Mouse (Mus musculus) kidney, postnatal 10 days (tissue): ENCODE measurements around the gene Rabl6.
"Not testable (repeated sequence)": the region's sequence is repeated elsewhere in the genome, so short reads cannot be mapped to it uniquely, and the experiment has no call there.

Experiments
- DNase-seq: peaks from one replicate; pipeline ENCODE4 v3.0.0; 2021; ENCODE audit warnings: mixed read lengths

Gene Rabl6

DNA sequence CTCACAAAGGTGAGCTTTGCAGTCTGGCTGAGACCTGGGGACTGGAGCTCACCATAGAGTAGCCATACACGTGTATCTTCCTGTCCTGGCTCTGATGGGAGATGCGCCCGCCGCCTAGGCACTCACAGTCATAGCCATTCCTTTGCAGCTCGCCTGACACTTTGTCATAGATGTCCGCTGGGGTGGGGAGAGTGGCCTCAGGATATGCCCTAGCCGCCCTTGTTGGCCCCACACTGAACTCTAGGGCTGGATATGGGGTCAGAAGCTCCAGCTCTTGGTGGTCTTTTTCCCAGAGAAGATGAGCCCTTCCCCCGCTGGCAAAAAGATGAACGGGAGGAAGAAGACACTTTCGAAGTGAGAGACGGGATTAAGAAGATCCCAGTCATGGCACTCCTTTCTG is 34.2 kb downstream of the Rabl6 start:
- peak; percentile 39 for DNase-seq

DNA sequence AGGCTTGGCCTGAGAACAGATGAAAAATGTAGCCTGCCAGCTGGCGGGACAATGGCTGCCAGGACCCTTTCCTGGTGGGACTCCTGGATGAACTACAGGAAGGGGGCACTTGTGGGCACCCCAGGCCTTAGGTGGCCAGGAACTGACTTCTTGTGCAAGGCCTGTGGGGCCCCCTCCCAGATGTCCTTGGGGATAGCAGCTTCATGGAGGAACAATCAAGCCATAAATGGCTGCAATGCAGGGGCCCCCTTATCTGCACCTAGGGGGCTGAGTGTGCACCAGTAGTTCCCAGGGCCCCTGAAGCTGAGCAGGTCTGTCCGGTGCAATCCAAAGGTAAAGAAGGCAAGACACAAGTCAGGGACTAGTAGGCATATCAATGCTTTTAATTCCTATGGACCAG is 35.3 kb downstream of the Rabl6 start:
- no peak for DNase-seq

DNA sequence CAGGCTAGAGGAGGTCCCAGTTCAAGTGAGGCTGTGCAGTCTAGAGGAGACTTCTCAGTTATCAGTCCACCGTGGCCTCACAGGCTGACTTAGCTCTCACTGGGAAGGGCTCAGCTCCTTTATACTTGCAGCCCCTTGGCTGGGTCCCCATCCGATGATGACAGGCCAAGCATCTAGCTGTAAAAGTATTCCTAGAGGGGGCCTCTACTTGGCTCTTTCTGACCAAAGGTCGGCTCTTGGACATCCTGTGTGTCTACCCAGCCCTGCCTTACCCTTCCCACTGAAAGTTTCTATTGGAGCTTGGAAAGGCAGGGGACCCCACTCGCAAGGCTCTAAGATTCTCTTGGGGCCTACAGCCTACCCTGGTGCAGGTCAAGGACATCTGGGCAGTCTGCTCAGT is 37.1 kb downstream of the Rabl6 start:
- DNase-seq: no peak

GRCm38 (mm10) chr2:25569323-25569722 is 39.0 kb downstream of the Rabl6 start:
- DNase-seq: no peak

DNA sequence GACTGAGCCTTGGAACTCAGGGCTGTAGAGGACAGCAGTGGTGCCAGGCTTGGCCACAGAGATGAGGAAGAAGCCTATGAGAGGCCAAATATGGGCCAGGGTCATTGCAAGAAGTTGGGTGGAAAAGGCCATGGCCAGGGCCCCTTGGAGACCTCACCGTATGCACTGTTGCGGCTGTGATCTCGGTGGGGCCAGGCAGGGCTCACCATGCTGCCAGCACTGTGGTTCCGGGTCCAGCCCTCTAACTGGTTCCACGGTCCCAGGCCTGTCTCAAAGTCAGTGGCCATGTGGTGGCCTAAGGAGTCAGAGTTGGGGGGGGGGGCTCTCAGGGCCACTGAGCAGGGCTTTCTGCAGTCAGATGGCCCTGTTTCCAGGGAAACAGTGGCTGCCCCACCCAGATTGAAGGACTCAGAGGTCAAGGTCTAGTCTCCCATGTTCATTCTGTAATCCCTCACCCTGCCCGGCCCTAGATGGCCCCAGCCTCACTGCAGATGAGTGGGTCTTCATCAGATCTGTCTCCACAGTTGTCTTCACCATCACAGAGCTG is 39.8 kb downstream of the Rabl6 start:
- peak; percentile 9 for DNase-seq

DNA sequence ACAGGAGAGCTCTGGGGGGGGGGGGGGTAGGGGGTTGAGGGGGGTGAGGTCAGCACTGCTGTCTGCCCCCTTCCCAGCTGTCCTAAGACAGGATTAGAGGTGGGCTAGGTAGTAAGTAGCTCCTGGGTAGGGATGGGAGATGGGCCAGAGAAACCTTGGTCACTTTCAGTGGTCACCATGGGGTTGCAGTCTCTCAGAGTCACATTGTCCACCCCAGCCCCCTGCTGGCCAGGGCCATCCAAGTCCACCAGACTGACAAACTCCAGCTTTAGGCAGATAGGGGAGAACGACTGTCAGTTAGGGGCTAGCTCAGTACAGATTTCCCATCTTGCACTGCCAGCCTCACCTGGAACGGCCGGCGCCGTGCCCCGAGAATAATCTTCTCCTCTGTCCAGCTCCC is 41.8 kb downstream of the Rabl6 start:
- peak; percentile 42 for DNase-seq

- DNase-seq: no peak
These were observed 42.6 kb downstream of the Rabl6 start for GRCm38 (mm10) chr2:25565741-25566140.

DNA sequence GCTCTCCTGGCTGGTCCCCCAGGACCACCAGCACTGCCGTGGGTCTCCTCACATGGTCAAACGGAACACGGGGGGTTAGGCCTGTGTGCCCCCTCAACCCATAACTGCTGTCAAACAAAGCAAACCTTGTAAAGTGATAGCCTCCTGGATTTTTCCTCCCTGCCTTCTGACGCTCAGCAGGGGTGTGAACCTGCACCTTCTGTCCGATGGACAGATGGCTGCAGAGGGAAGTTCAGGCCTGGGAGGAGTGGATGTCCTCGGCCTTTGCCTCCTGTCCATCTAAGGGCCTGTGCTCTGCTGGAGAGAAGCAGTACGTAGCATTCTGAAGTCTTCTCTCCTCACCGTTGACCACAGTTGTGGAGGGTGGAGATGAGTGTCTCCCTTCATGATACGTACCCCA is 46.4 kb downstream of the Rabl6 start:
- DNase-seq: no peak

- DNase-seq: no peak
These were observed 47.8 kb downstream of the Rabl6 start for GRCm38 (mm10) chr2:25560551-25560950.

DNA sequence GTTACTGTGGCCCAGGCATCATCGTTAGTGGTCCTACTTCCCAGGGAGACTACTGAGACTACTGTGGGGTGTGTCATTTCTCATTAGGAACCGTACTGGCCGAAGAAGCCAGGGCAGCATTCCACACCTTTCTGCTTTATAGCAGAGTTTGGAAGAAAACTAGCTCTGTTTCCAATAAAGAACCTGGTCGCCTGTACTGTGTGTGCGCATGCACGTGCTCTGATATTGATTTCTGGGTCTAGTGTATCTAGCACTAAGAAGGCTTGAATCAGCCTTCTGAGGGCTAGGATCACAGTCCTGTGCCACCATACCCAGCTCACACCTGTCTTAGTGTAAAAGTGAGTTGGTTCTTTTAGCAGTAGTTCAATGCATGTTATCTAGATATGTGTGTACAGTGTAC is 49.5 kb downstream of the Rabl6 start:
- DNase-seq: no peak

- DNase-seq: no peak
These were observed 50.4 kb downstream of the Rabl6 start for GRCm38 (mm10) chr2:25557964-25558360.

DNA sequence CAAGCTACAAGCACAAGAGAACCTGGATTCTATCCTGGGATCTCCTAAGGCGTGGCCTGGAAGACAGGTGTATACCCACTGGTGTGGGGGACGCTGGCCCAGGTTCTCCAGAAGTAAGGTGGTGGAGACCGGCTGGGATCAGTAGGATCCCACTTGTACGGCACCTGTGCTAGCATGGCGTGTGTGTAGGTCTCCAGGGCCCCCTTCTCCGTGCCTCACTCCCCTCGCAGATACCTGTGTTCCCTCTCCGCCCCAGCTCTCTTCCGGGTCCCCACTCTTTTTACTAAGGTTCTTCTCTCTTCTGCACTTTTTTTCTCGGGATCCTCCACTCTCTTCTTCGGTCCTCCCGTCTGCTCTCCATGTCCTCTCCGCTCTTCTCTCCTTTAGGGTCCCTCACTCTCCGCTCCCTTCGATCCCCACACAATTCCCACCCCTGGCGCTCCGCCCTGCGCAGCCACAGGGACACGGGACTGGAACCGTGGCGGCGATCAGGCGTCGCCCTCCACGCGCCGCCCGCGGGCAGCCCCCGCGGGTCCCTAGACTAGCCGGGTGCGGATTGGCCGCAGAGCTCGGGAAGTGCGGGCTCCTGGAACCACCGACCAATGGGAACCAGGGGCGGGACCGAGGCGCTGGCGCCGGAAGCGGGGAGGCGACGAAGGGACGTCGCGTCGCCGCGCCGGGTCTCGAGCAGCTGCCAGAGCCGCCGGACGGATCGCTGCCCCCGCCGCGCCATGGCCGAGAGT is 50.9 kb downstream of the Rabl6 start, which contains the start of gene Edf1:
Edf1 (plus strand) TSS at position 627 of the 743 bp plus-strand sequence.
- DNase-seq: peak; percentile 97

DNA sequence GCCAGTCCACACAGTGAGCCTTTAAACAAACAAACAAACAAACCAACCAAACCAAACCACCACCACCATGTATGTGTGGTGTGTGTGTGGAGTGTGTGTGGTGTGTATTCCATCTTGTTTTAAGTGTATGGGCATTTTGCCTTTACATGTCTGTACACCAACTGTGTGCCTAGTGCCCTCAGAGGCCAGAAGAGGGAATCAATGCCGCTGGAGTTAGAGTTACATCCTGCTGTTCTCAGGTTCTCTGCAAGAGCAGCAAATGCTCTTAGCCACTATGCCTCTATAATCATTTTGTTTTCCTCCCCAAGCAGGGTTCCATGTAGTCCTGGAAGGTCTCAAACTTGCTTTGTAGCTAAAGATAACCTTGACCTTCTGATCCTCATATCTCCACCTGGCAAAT is 52.0 kb downstream of the Rabl6 start:
- DNase-seq: no peak

DNA sequence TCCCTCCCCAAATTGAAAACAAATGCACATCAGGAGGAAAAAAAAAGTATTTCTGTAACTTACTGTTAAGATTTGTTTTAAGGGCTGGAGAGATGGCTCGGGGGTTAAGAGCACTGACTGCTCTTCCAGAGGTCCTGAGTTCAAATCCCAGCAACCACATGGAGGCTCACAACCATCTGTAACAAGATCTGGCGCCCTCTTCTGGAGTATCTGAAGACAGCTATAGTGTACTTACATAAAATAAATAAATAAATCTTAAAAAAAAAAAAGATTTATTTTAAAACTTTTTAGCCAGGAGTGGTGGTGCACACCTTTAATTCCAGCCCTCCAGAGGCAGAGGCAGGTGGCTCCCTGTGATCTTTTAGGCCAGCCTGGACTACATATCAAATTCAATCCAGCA is 52.8 kb downstream of the Rabl6 start:
- DNase-seq: not testable (repeated sequence)

- not testable (repeated sequence) for DNase-seq
These were observed 55.0 kb downstream of the Rabl6 start for GRCm38 (mm10) chr2:25553171-25553786.

DNA sequence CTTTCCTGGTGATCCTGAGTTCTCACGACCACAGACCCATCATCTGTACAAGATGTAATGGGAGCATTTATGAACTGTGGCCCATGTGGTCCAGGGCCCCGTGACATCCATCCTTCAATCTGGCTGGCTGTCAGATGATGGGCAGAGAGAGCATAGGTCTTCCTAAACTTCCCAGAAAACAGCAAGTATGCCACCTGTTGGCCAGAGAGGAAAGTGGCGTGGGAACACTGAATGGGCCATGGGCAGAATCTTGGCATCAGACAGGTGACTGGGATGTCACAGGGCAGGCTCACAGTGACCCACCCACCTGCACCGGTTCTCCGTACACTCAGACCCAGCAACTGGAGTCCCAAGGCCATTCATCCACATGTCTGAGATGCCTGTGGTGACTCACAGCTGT is 57.1 kb downstream of the Rabl6 start:
- DNase-seq: peak; percentile 73

DNA sequence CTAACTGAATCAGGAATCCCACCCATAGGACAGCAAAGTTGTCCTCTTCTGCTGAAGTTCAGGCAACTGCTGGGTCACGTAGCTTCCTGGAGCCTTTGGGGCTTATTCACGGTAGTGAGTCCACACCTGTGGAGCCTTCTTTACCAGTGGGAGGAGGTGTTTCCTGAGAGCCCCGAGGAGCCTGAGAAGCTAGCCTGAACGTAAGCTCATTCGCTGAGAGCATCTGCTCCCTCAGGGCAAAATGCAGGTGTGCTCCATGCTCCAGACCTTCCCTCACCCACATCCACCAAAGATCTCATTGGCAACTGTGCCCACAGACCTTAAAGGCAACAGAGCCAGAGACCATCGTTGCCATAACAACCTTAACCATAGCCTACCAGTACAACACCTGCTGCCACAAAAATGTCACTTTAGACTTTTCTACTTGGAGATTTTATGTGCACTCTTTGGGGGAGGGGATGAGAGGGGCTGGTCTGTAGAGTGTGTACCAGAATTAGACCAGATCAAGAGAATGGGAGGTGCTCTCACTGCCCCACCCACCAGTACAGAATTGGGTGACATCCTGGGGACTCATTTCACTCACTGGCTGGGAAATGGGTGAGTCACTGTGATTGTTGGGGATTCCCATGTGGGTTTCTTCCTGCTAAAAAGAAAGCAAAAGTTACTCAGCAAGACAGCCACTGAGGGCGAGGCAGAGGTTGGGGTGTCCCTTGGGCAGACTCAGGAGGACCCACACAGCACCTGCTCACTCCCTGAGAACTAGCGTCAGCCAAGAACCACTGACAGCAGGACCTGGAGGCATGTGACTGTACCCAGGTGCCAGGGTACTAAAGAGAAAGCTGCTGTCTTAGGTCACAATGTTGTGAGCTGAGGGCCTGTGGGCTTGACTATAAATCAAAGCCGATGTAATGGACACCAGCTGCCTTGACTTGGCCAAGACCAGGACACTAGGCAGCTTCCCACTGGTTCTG is 59.0 kb downstream of the Rabl6 start:
- DNase-seq: no peak

GRCm38 (mm10) chr2:25546811-25547491 is 61.4 kb downstream of the Rabl6 start, which contains the start of gene Traf2:
Traf2 (minus strand) TSS chr2:25546940.
- DNase-seq: peak; percentile 99

- no peak for DNase-seq
These were observed 62.1 kb downstream of the Rabl6 start for GRCm38 (mm10) chr2:25545996-25546810.

- DNase-seq: no peak
These were observed 66.5 kb downstream of the Rabl6 start for GRCm38 (mm10) chr2:25541644-25542367.

DNA sequence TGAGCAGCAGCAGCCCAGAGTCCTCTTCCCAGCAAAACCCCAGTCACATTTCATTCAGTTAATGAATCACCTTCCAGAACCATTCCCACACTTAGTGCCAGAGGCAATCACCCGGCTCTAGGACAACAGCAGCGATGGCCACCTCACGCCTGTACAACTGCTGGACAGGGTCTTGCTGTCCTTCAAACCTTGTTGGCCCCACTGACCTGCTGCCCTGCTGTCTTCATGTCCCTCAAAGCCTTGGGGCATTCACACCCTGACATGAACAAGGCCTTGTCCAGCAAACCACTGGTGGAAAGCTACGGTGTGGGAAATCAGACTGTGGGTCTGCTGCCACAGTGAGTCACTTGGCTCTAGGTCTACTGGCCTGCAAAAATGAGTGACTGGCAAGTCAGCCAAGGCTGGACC is 67.8 kb downstream of the Rabl6 start:
- DNase-seq: peak; percentile 44
